Mouse (Mus musculus): ENCODE results near the gene Rita1. TPM values are rescaled to one million over a fixed set of nuclear protein-coding genes. Genes with fewer than 3 reads are reported as not detected.

Rita1 gene
- polyA plus RNA-seq, 1 experiment from 2014 or later, result 15.3 TPM

DNA sequence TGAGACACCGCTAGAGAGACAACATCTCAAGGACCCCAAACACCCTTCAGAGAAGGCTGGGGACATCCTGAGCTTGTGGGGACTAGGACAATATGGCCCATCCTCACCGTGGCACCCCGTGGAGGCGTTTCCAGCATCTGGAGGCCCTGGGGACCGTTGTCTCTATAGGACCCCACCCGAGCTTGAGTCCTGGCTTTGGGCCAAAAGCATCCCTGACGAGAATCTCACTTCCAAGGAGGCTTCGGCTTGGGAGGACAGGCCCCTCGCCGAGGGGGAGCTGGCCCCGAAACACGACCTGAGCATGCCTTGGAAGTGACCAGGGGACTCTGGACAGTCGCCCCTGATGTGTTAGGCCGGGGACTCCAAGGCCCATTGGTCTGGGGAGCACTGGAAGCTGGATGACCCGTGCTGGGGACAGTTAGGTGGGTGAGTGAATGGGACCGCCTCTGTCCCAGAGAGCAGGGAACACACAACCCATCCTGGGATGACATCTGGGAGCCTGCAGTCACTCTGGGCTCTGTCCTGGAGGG is 3.1 kb downstream of the Rita1 start:
- H3K9ac ChIP-seq, result no peak overlapping the region
- H3K36me3 ChIP-seq, result peaks cover 13% of the 10 kb centered on the region
- H3K4me3 ChIP-seq (replicated peaks), result no peak overlapping the region
- peaks cover 28% of the 10 kb centered on the region for H3K4me1 ChIP-seq
- no peaks in the 10 kb centered on the region for H3K9me3 ChIP-seq (replicated peaks)
- no peaks in the 10 kb centered on the region for H3K27me3 ChIP-seq
- H3K27ac ChIP-seq, result no peak overlapping the region
- 84% methylated on average over 16 of the region's 16 CpGs for WGBS
- ATAC-seq (replicated peaks; ENCODE audit: low FRiP score), result no peak
- H3K4me2 ChIP-seq, result no peak overlapping the region

DNA sequence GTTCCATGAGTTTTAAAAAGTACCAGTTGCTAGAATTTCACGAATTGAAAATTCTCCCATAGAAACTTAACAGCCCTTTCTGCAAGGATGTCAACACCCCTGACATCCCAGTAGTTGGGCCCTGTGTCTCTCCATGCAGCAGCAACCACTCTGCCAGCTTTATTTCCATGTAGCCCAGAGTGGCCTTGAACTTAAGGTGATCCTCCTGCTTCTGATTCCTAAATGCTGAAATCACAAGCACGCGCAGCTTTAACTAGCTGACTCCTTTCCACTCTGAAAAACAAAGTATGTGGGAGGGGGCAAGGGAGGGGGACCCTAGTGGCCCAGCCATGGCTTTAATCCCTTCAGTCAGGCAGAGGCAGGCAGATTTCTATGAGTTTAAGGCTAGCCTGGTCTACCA is 5.1 kb downstream of the Rita1 start:
- H3K4me3 ChIP-seq (replicated peaks), result no peak overlapping the region
- H3K27me3 ChIP-seq, result no peaks in the 10 kb centered on the region
- peaks cover 13% of the 10 kb centered on the region for H3K36me3 ChIP-seq
- H3K9me3 ChIP-seq (replicated peaks), result no peaks in the 10 kb centered on the region
- no peak overlapping the region for H3K27ac ChIP-seq
- H3K4me1 ChIP-seq, result peaks cover 21% of the 10 kb centered on the region
- WGBS, result 68% methylated on average over 3 of the region's 3 CpGs
- no peak for ATAC-seq (replicated peaks; ENCODE audit: low FRiP score)
- H3K9ac ChIP-seq, result no peak overlapping the region
- H3K4me2 ChIP-seq, result no peak overlapping the region

DNA sequence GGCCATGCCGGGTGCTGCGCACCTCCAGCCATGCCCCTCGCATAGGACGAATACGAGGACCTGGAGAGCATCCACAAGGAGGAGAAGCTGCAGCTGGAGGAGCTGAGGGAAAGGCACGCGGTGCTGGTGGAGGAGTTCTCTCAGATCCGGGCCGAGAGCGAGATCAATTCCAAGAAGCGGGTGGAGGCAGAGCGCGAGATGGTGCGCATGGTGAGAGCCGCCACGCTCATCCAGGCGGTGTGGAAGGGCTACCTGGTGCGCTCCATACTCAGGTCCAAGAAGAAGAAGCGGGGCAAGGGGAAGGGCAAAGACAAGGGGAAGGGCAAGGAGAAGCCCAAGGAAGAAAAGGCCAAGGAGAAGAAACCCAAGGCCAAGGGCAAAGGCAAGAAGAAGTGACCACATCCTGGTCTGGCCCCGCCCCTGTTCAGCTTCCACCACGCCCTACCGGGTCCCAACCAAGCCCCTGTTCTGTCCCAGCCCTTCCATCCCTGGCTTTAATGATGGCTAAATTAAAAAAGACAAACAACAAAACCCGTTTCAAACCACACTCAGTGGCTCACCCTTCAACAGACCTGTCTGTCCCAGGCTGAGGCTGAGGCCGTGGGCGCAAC is 5.7 kb downstream of the Rita1 start:
- ATAC-seq (replicated peaks; ENCODE audit: low FRiP score), result no peak
- Histone ChIP-seq H3K9ac (no peak overlapping the region), H3K4me1 (peaks cover 17% of the 10 kb centered on the region), H3K4me2 (no peak overlapping the region), H3K27me3 (no peaks in the 10 kb centered on the region), H3K9me3 (replicated peaks) (no peaks in the 10 kb centered on the region), H3K36me3 (peaks cover 13% of the 10 kb centered on the region), H3K27ac (no peak overlapping the region), H3K4me3 (replicated peaks) (no peak overlapping the region)
- 71% methylated on average over 25 of the region's 25 CpGs for WGBS

DNA sequence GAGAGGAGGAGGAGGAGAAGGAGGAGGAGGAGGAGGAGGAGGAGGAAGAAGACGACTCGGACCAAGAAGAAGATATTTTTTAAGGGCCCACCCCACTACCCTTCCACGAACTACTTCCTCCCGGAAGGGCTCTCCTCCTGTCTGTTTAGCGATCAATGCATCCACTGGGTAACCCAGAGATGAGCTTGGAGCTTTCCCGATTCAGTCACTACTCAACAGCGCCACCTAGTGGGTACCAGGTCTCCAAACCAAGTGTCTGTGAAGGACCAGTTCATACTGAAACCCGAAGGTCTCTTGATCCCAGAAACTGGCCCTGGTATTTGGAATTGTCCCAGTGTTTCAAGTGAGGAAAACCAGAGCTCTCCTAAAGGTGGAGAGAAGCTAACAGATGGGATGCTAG is 6.7 kb downstream of the Rita1 start:
- H3K9me3 ChIP-seq (replicated peaks), result no peaks in the 10 kb centered on the region
- H3K36me3 ChIP-seq, result peaks cover 13% of the 10 kb centered on the region
- H3K4me2 ChIP-seq, result peak overlapping the region; percentile 68
- 2% methylated on average over 8 of the region's 8 CpGs for WGBS
- no peak overlapping the region for H3K9ac ChIP-seq
- H3K27me3 ChIP-seq, result no peaks in the 10 kb centered on the region
- no peak overlapping the region for H3K27ac ChIP-seq
- peak overlapping the region; percentile 38 for H3K4me3 ChIP-seq (replicated peaks)
- peaks cover 15% of the 10 kb centered on the region for H3K4me1 ChIP-seq
- ATAC-seq (replicated peaks; ENCODE audit: low FRiP score), result peak; percentile 59

DNA sequence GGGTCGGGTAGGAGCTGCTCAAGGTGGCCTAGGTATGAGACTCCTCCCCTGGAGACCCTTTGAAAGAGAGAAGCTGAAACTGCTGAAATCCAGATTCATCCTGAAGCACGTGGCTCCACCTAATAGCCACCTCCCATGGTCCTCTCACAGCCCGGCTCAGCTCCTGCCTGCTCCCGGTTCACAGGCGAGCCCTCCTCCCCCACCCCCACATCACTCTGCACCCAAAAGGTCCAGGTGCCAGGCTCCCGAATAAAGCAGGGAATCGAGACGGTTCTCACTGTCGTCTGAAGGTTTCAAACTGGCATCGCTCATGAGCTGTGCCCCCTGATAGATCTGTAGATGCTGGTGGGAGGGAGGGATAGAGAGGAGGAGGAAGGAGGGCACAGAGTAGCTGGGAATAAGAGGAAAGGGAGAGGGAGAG is 7.1 kb downstream of the Rita1 start:
- Histone ChIP-seq H3K9ac (no peak overlapping the region), H3K27me3 (no peaks in the 10 kb centered on the region)
- ATAC-seq (replicated peaks; ENCODE audit: low FRiP score), result peak; percentile 55; the same call in 1 of the 2 replicates

DNA sequence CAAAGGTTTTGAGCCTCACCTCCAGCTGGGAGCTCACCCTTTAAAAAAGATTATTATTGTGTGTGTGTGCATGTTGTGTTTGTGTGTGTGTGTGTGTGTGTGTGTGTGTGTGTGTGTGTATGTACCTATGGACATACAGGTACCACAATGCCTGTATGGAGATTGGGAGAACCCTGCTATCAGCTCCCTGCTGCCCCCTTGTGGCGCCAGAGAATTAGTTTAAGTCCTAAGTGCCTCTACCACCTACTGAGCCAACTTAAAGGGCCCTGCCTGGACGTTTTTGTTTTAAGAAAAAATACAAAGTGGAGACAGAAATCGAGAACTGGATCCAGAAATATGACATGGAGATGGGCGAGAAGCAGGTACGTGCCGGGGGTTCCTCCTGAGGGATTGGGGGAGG is 7.5 kb downstream of the Rita1 start:
- no peaks in the 10 kb centered on the region for H3K27me3 ChIP-seq
- H3K36me3 ChIP-seq, result peaks cover 13% of the 10 kb centered on the region
- H3K9ac ChIP-seq, result no peak overlapping the region
- peaks cover 15% of the 10 kb centered on the region for H3K4me1 ChIP-seq
- 3% methylated on average over 6 of the region's 6 CpGs for WGBS
- 0 out of 2 replicates have a peak, but pooled peaks have one; percentile 23 for ATAC-seq (replicated peaks; ENCODE audit: low FRiP score)
- peak overlapping the region; percentile 68 for H3K4me2 ChIP-seq
- H3K9me3 ChIP-seq (replicated peaks), result no peaks in the 10 kb centered on the region
- H3K4me3 ChIP-seq (replicated peaks), result peak overlapping the region; percentile 38
- H3K27ac ChIP-seq, result no peak overlapping the region

More for the DNA sequence above, 7.1 kb downstream of the Rita1 start:
- H3K36me3 ChIP-seq, result peaks cover 13% of the 10 kb centered on the region
- no peak overlapping the region for H3K27ac ChIP-seq
- peaks cover 15% of the 10 kb centered on the region for H3K4me1 ChIP-seq
- peak overlapping the region; percentile 38 for H3K4me3 ChIP-seq (replicated peaks)
- WGBS, result 2% methylated on average over 10 of the region's 10 CpGs
- peak overlapping the region; percentile 68 for H3K4me2 ChIP-seq
- H3K9me3 ChIP-seq (replicated peaks), result no peaks in the 10 kb centered on the region

DNA sequence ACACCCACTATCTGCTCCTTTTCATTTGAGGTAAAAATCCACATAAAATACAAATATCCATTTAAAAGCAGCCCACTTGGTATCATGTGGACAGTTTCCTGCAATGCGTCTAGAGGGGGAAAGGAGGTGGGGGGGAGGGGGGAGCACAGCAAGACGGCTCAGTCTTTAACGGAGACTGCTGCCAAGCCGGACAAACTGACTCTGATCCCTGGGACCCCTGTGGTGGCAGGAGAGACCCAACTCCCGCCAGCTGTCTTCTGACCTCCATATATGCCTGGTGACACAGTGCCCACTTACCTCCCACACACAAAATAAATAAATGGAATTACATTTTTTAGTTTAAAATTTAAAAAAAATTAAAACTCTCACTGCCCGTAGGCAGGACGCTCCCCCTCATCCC is 8.9 kb downstream of the Rita1 start:
- H3K9ac ChIP-seq, result peak overlapping the region; percentile 6; the same call in 1 of the 2 replicates
- H3K4me1 ChIP-seq, result peaks cover 15% of the 10 kb centered on the region
- no peak overlapping the region for H3K4me3 ChIP-seq (replicated peaks)
- H3K36me3 ChIP-seq, result peaks cover 7% of the 10 kb centered on the region
- no peak for ATAC-seq (replicated peaks; ENCODE audit: low FRiP score)
- H3K27ac ChIP-seq, result no peak overlapping the region
- H3K27me3 ChIP-seq, result no peaks in the 10 kb centered on the region
- H3K9me3 ChIP-seq (replicated peaks), result no peaks in the 10 kb centered on the region
- 75% methylated on average over 7 of the region's 7 CpGs for WGBS
- no peak overlapping the region for H3K4me2 ChIP-seq

DNA sequence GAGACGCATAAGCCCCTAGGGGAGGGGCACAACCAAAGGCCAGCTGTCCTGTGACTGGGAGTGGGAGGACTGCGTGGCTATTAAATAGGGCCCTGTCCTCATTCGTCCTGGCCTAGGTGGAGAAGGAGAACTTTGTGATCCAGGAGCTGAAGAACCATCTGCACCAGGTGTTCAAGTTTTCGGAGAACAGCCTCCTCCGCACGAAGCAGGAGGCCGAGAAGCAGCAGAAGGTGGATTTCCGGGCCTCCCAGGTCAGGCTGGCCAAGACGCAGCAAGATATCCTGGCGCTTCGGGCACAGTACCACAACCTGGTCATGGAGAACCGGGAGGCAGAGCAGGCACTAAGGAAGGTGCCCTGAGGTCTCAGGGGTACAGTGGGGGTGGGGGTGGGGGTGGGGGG is 10.2 kb downstream of the Rita1 start:
- H3K27me3 ChIP-seq, result no peaks in the 10 kb centered on the region
- H3K36me3 ChIP-seq, result no peaks in the 10 kb centered on the region
- H3K4me2 ChIP-seq, result no peak overlapping the region
- no peak overlapping the region for H3K27ac ChIP-seq
- no peaks in the 10 kb centered on the region for H3K9me3 ChIP-seq (replicated peaks)
- ATAC-seq (replicated peaks; ENCODE audit: low FRiP score), result no peak
- H3K9ac ChIP-seq, result no peak overlapping the region
- 85% methylated on average over 12 of the region's 12 CpGs for WGBS
- H3K4me1 ChIP-seq, result peaks cover 15% of the 10 kb centered on the region
- H3K4me3 ChIP-seq (replicated peaks), result no peak overlapping the region

DNA sequence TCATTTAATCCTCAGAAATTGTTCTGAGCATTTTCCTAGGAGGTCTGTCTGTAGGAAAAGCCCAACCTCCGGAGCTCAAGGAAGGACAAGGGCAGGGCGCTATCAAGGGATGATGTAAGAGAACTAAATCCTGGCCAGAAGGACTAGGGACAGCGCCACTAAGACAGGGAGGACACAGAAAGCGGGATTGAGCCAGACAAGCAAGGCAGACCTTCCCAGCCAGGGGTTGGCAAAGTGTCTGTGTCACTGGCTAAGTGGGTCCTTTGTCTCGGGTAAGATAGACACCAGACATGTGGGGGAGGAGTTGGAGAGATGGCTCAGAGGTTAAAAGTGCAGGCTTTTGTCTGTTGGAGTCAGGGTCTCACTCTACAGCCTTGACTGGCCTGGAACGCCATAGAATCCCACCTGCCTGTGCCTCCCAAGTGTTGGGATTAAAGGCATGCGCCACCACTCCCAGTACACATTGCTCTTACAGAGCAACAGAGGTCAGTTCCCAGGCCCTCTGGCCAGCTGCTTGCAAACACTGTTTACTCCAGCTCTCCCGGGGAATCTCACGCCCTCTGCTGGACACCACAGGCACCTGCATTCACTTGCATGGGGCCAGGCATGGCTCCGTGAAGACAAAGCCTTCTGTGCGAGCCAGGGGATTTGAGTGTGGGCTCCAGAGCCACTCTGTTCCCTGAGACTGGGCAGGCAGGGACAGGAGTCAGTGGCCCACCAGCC is 11.3 kb downstream of the Rita1 start:
- H3K4me3 ChIP-seq (replicated peaks), result no peak overlapping the region
- no peaks in the 10 kb centered on the region for H3K9me3 ChIP-seq (replicated peaks)
- H3K27me3 ChIP-seq, result no peaks in the 10 kb centered on the region
- no peak overlapping the region for H3K27ac ChIP-seq
- no peaks in the 10 kb centered on the region for H3K36me3 ChIP-seq
- H3K4me2 ChIP-seq, result no peak overlapping the region
- WGBS, result 58% methylated on average over 11 of the region's 11 CpGs
- H3K9ac ChIP-seq, result no peak overlapping the region
- peaks cover 15% of the 10 kb centered on the region for H3K4me1 ChIP-seq
- no peak for ATAC-seq (replicated peaks; ENCODE audit: low FRiP score)

DNA sequence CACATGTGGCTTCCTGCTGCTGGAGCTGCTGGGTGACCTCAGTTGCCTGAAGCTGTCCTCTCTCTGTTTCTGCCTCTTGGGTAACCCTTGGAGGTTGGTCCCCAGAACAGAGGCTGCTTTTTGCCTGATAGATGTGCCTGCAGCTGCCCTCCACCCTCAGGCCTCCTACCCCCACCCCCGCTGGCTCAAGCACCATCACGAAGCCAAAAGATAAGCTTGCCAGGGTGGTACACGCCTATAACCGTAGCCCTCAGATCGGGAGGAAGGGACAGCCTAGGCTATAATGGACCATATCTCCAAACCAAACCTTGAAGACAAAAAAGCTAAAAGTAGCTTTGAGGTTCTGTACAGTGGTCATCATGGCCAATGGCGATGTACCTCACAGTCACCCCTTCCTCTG is 12.8 kb downstream of the Rita1 start:
- Histone ChIP-seq H3K4me3 (replicated peaks) (no peak overlapping the region), H3K4me2 (no peak overlapping the region), H3K9ac (no peak overlapping the region), H3K27ac (no peak overlapping the region), H3K9me3 (replicated peaks) (no peaks in the 10 kb centered on the region), H3K36me3 (no peaks in the 10 kb centered on the region), H3K27me3 (no peaks in the 10 kb centered on the region), H3K4me1 (peaks cover 8% of the 10 kb centered on the region; the same call in 1 of the 2 replicates)
- 85% methylated on average over 6 of the region's 6 CpGs for WGBS
- ATAC-seq (replicated peaks; ENCODE audit: low FRiP score), result no peak

DNA sequence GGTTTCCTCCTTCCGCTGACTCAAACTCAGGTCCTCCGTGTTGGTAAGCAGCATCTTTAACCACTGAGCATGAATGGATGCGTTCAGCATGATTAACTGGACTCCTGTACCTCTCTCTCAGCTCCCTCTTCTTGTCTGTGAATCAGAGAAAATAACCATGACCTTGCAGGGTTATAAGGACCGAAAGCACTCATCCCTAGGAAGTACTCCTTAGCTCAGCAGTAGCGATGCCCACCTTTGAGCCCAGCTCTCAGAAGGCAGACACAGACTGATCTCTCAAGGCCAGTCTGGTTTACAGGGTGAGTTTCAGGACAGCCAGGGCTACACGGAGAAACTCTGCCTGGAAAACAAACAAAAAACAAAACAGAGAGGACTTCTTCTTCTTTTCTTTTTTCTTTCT is 17.9 kb downstream of the Rita1 start:
- H3K27ac ChIP-seq, result no peak overlapping the region
- H3K4me2 ChIP-seq, result no peak overlapping the region
- H3K9me3 ChIP-seq (replicated peaks), result no peaks in the 10 kb centered on the region
- H3K27me3 ChIP-seq, result no peaks in the 10 kb centered on the region
- no peaks in the 10 kb centered on the region for H3K36me3 ChIP-seq
- no peak overlapping the region for H3K4me3 ChIP-seq (replicated peaks)
- WGBS, result 83% methylated on average over 6 of the region's 6 CpGs
- H3K9ac ChIP-seq, result no peak overlapping the region
- no peak for ATAC-seq (replicated peaks; ENCODE audit: low FRiP score)
- no peaks in the 10 kb centered on the region for H3K4me1 ChIP-seq

DNA sequence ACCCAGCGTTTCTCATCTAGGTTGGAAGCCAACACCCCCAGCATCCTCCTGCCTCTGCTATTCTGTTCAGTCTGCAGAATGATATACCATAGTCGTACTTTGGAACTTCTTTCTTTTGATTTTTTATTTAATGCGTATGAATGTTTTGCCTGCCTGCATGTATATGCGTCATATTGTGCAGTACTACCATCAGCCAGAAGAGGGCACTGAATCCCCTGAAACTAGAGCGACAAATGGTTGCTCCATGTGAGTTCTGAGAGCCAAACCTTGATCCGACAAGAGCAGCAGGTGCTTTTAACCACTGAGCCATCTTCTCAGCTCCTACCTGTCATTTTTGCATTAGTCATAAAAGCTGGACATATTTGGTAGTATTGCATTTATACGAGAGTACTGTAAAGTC is 20.2 kb downstream of the Rita1 start:
- no peak overlapping the region for H3K27ac ChIP-seq
- WGBS, result 72% methylated on average over 7 of the region's 7 CpGs
- ATAC-seq (replicated peaks; ENCODE audit: low FRiP score), result no peak
- peaks cover 14% of the 10 kb centered on the region for H3K4me1 ChIP-seq
- H3K9me3 ChIP-seq (replicated peaks), result no peaks in the 10 kb centered on the region
- H3K27me3 ChIP-seq, result no peaks in the 10 kb centered on the region
- H3K36me3 ChIP-seq, result no peaks in the 10 kb centered on the region
- H3K4me2 ChIP-seq, result no peak overlapping the region
- no peak overlapping the region for H3K4me3 ChIP-seq (replicated peaks)
- no peak overlapping the region for H3K9ac ChIP-seq
